In genomic region chrX:101849281-101849821, GRCm38 (mm10) we compare ENCODE assay signal across 8 mouse cellular contexts. TPM values are rescaled to one million over a fixed set of nuclear protein-coding genes. Genes with fewer than 3 reads are reported as not detected.
DNase-seq lines count a peak whose midpoint lies in the region; ATAC-seq and TF ChIP-seq lines count a peak whose summit lies in the region.

Gene Nhsl2 (plus strand): TSS chrX:101849385.

- H3K27me3 ChIP-seq in C2C12 (ENCODE audit: control insufficient read depth, insufficient read depth, insufficient read length) = peaks cover 3% of the 10 kb centered on the region
- H3K27me3 ChIP-seq in forebrain, embryonic 12.5 days = peaks cover 83% of the 10 kb centered on the region
- H3K27me3 ChIP-seq in neural tube, embryonic 15.5 days (replicated peaks) = peaks cover 72% of the 10 kb centered on the region

- peaks cover 2% of the 10 kb centered on the region; the same call in 1 of the 2 replicates for H3K4me1 ChIP-seq in forebrain, embryonic 12.5 days
- H3K4me1 ChIP-seq in neural tube, embryonic 15.5 days = peaks cover 4% of the 10 kb centered on the region; the same call in 1 of the 2 replicates

- H3K4me3 ChIP-seq in C2C12 (ENCODE audit: insufficient read depth, poor library complexity, severe bottlenecking) = peak within 1 kb of the TSS; percentile 11
- H3K4me3 ChIP-seq in forebrain, embryonic 12.5 days (replicated peaks) = peak within 1 kb of the TSS; percentile 52
- H3K4me3 ChIP-seq in neural tube, embryonic 15.5 days (replicated peaks) = peak within 1 kb of the TSS; percentile 45

- peak within 1 kb of the TSS; percentile 66 for H3K4me2 ChIP-seq in forebrain, embryonic 12.5 days
- H3K4me2 ChIP-seq in neural tube, embryonic 15.5 days = peak within 1 kb of the TSS; percentile 77

- no peak within 1 kb of the TSS for H3K27ac ChIP-seq in forebrain, embryonic 12.5 days
- H3K27ac ChIP-seq in neural tube, embryonic 15.5 days (replicated peaks) = no peak within 1 kb of the TSS

- H3ac ChIP-seq in C2C12 (ENCODE audit: control insufficient read depth, insufficient read length, low read depth) = peak within 1 kb of the TSS; percentile 61

- H3K9me3 ChIP-seq in forebrain, embryonic 12.5 days = no peaks in the 10 kb centered on the region
- H3K9me3 ChIP-seq in neural tube, embryonic 15.5 days (replicated peaks) = no peaks in the 10 kb centered on the region

- 0 out of 2 replicates have a peak, but pooled peaks have one; percentile 32 for TF ChIP-seq POLR2A in brain, embryonic 14.5 days (IDR thresholded peaks at IDR 0.05; ENCODE audit: borderline replicate concordance, extremely low read depth, insufficient read depth, insufficient read length, poor library complexity, severe bottlenecking)

- 26% methylated on average over 56 of the region's 58 CpGs for WGBS in forebrain, embryonic 12.5 days
- 17% methylated on average over 54 of the region's 58 CpGs for WGBS in neural tube, embryonic 15.5 days

- H3K9ac ChIP-seq in forebrain, embryonic 12.5 days = peak within 1 kb of the TSS; percentile 48
- peak within 1 kb of the TSS; percentile 34 for H3K9ac ChIP-seq in neural tube, embryonic 15.5 days (replicated peaks)

- H3K79me3 ChIP-seq in C2C12 (ENCODE audit: low read depth) = no peaks in the 10 kb centered on the region

- H3K36me3 ChIP-seq in C2C12 (ENCODE audit: control insufficient read depth, insufficient read depth) = no peaks in the 10 kb centered on the region
- H3K36me3 ChIP-seq in forebrain, embryonic 12.5 days (replicated peaks) = no peaks in the 10 kb centered on the region
- no peaks in the 10 kb centered on the region for H3K36me3 ChIP-seq in neural tube, embryonic 15.5 days

- TF ChIP-seq CTCF in C2C12 (IDR thresholded peaks at IDR 0.05; ENCODE audit: control insufficient read depth, insufficient read depth, insufficient read length) = no peak
- no peak for TF ChIP-seq CTCF in brain, embryonic 14.5 days (IDR thresholded peaks at IDR 0.05; ENCODE audit: borderline replicate concordance, extremely low read depth, insufficient read depth, insufficient read length)

- intact Hi-C loops in heart, postnatal 14 days (cut with DNase I) = no loop called here

- ATAC-seq in forebrain, embryonic 12.5 days (ENCODE audit: low FRiP score) = peak; percentile 90
- ATAC-seq in neural tube, embryonic 15.5 days (ENCODE audit: low FRiP score) = peak; percentile 75

- DNase-seq in brain, embryonic 14.5 days (ENCODE audit: low read depth) = peak; percentile 74
- DNase-seq in heart, postnatal 14 days = peak; percentile 31 to 43
- DNase-seq in kidney, postnatal 4 days = peak; percentile 66 to 75
- peak; percentile 33 to 43 for DNase-seq in lung, adult 18-20 months
- peak; percentile 36 for DNase-seq in urinary bladder, adult 2 months (ENCODE audit: low spot score)

- no peaks in the 10 kb centered on the region for H3K79me2 ChIP-seq in C2C12 (ENCODE audit: control insufficient read depth, insufficient read depth)

TF ChIP-seq in C2C12, 6 proteins besides CTCF, POLR2A, EP300 and RAD21:
- no peak for TF ChIP-seq CEBPB (IDR thresholded peaks at IDR 0.05; ENCODE audit: low read depth)
- TF ChIP-seq USF1 (IDR thresholded peaks at IDR 0.05; ENCODE audit: low read depth) = no peak
- TF ChIP-seq MYOG (IDR thresholded peaks at IDR 0.05; ENCODE audit: control insufficient read depth, extremely low read depth, insufficient read length) = no peak
- TF ChIP-seq MYOD1 (IDR thresholded peaks at IDR 0.05; ENCODE audit: control insufficient read depth, insufficient read length, low read depth) = no peak
- TF ChIP-seq FOSL1 (IDR thresholded peaks at IDR 0.05; ENCODE audit: insufficient read depth, low read length, poor library complexity, severe bottlenecking) = no peak
- TF ChIP-seq MAX (IDR thresholded peaks at IDR 0.05) = no peak

RNA-seq across cellular contexts. Expression of gene Nhsl2, which starts in this region (rescaled TPM):
- polyA plus RNA-seq in C2C12 (2012; fragmentation: generic; extraction: Trizol) = 0.26 TPM
- polyA plus RNA-seq in brain, embryonic 14.5 days (2012; rRNA removed) = 2.5 and 4.5 TPM in 2 replicates
- polyA plus RNA-seq in forebrain, embryonic 12.5 days (2016; fragmentation: Nextera tagmentation; extraction: Ambion mirVana) = 8.2 and 9.0 TPM in 2 replicates
- total RNA-seq in heart, postnatal 14 days (2021) = 1 to 10 TPM; 6.2 to 7.8 TPM
- 4.7 and 5.9 TPM in 2 replicates for polyA plus RNA-seq in neural tube, embryonic 15.5 days (2015; fragmentation: Nextera tagmentation; extraction: Ambion mirVana)
- polyA plus RNA-seq in urinary bladder, adult 2 months (2012; rRNA removed) = 6.4 and 8.8 TPM in 2 replicates
